Mouse (Mus musculus) stomach, embryonic 16.5 days (tissue): ENCODE measurements at regions not wholly inside any gene's neighbourhood (a gene's known extent, or its start where the extent isn't known, plus 50 kb on each side); places are given as distances from the start of the nearest gene placed in this dataset.

Source experiments
- ATAC-seq: fragments of 200-750 bp; cut with Nextera tagmentation; 2 replicates; pipeline ENCODE4 v1.8.0; 2017; ENCODE audit warnings: moderate number of reproducible peaks, moderate TSS enrichment; ENCODE audit not compliant: insufficient read depth, low FRiP score
- H3K27ac ChIP-seq: fragments of 300-500 bp; sonication (generic); 2 replicates; pipeline ENCODE4 v1.5.1; 2014; ENCODE audit warnings: low read length
- H3K27me3 ChIP-seq: fragments of 300-500 bp; sonication (generic); 2 replicates; pipeline ENCODE4 v1.6.1; 2014; ENCODE audit warnings: low read length, control low read depth, mixed read lengths; ENCODE audit not compliant: control insufficient read depth, insufficient read depth
- H3K36me3 ChIP-seq: fragments of 300-500 bp; sonication (generic); 2 replicates; pipeline ENCODE4 v1.6.1; 2014; ENCODE audit warnings: low read length; ENCODE audit not compliant: control insufficient read depth, insufficient read depth
- H3K4me1 ChIP-seq: fragments of 300-500 bp; sonication (generic); 2 replicates; pipeline ENCODE4 v1.6.1; 2014; ENCODE audit warnings: low read length, control low read depth, mixed read lengths; ENCODE audit not compliant: control insufficient read depth, insufficient read depth
- H3K4me2 ChIP-seq: fragments of 300-500 bp; sonication (generic); 2 replicates; pipeline ENCODE4 v1.6.1; 2014; ENCODE audit warnings: low read depth, low read length, mixed read lengths
- H3K4me3 ChIP-seq: fragments of 300-500 bp; sonication (generic); replicated peaks from 2 replicates; pipeline ENCODE4 v1.5.1; 2014; ENCODE audit warnings: mild to moderate bottlenecking, low read length
- H3K9ac ChIP-seq: fragments of 300-500 bp; sonication (generic); 2 replicates; pipeline ENCODE4 v1.6.1; 2014; ENCODE audit warnings: low read length
- H3K9me3 ChIP-seq: fragments of 300-500 bp; sonication (generic); replicated peaks from 2 replicates; pipeline ENCODE4 v1.6.1; 2016; ENCODE audit warnings: low read length, control low read depth; ENCODE audit not compliant: control insufficient read depth
- WGBS: fragments of 180-500 bp; shearing (Covaris S2); extraction: QIAGEN DNeasy Blood & Tissue Kit; methylation state at CpG from one replicate; pipeline ENCODE4 v1.1.7; 2014; 5-methylcytosine and 5-hydroxymethylcytosine counted together

GRCm38 (mm10) chr14:76631740-76632139 is 75.1 kb upstream of the Serp2 start:
- H3K4me2 ChIP-seq, result no peak overlapping the region
- H3K36me3 ChIP-seq, result no peaks in the 10 kb centered on the region
- H3K9ac ChIP-seq, result no peak overlapping the region
- no peaks in the 10 kb centered on the region for H3K9me3 ChIP-seq
- ATAC-seq, result no peak
- H3K4me3 ChIP-seq, result no peak overlapping the region
- 79% methylated on average over 6 of the region's 6 CpGs for WGBS
- H3K4me1 ChIP-seq, result peaks cover 14% of the 10 kb centered on the region
- H3K27ac ChIP-seq, result no peak overlapping the region
- H3K27me3 ChIP-seq, result no peaks in the 10 kb centered on the region

- Histone ChIP-seq H3K4me2 (no peak overlapping the region), H3K4me3 (no peak overlapping the region), H3K36me3 (no peaks in the 10 kb centered on the region), H3K9me3 (no peaks in the 10 kb centered on the region), H3K27me3 (no peaks in the 10 kb centered on the region), H3K27ac (peak overlapping the region; percentile 40; the same call in 1 of the 2 replicates), H3K9ac (no peak overlapping the region), H3K4me1 (peaks cover 14% of the 10 kb centered on the region)
- WGBS, result 73% methylated on average over 4 of the region's 4 CpGs
- no peak for ATAC-seq
Measured at GRCm38 (mm10) chr14:76631181-76631580, 74.5 kb upstream of the Serp2 start.

GRCm38 (mm10) chr14:76629913-76630478 is 73.3 kb upstream of the Serp2 start:
- H3K4me3 ChIP-seq, result no peak overlapping the region
- H3K27me3 ChIP-seq, result no peaks in the 10 kb centered on the region
- H3K27ac ChIP-seq, result no peak overlapping the region
- H3K4me1 ChIP-seq, result peaks cover 22% of the 10 kb centered on the region
- H3K9me3 ChIP-seq, result no peaks in the 10 kb centered on the region
- H3K36me3 ChIP-seq, result no peaks in the 10 kb centered on the region
- H3K4me2 ChIP-seq, result no peak overlapping the region
- H3K9ac ChIP-seq, result no peak overlapping the region
- WGBS, result 71% methylated on average over 11 of the region's 11 CpGs
- no peak; the same call in 1 of the 2 replicates for ATAC-seq

- Histone ChIP-seq H3K27ac (no peak overlapping the region), H3K4me3 (no peak overlapping the region), H3K36me3 (no peaks in the 10 kb centered on the region), H3K9me3 (no peaks in the 10 kb centered on the region), H3K4me2 (no peak overlapping the region), H3K4me1 (peaks cover 36% of the 10 kb centered on the region), H3K27me3 (no peaks in the 10 kb centered on the region), H3K9ac (no peak overlapping the region)
- 84% methylated on average over 10 of the region's 10 CpGs for WGBS
- no peak for ATAC-seq
Measured at GRCm38 (mm10) chr14:76628182-76628892, 71.6 kb upstream of the Serp2 start.

GRCm38 (mm10) chr14:76625589-76626368 is 69.1 kb upstream of the Serp2 start:
- H3K4me2 ChIP-seq, result no peak overlapping the region
- H3K9me3 ChIP-seq, result no peaks in the 10 kb centered on the region
- no peaks in the 10 kb centered on the region for H3K27me3 ChIP-seq
- H3K4me3 ChIP-seq, result no peak overlapping the region
- 54% methylated on average over 10 of the region's 10 CpGs for WGBS
- ATAC-seq, result no peak
- H3K36me3 ChIP-seq, result no peaks in the 10 kb centered on the region
- peaks cover 44% of the 10 kb centered on the region for H3K4me1 ChIP-seq
- H3K9ac ChIP-seq, result 0 out of 2 replicates have a peak overlapping the region, but pooled peaks have one; percentile 26
- H3K27ac ChIP-seq, result no peak overlapping the region; the same call in 1 of the 2 replicates

GRCm38 (mm10) chr14:76624626-76625378 is 68.1 kb upstream of the Serp2 start:
- Histone ChIP-seq H3K27me3 (no peaks in the 10 kb centered on the region; the same call in 1 of the 2 replicates), H3K27ac (no peak overlapping the region), H3K4me2 (no peak overlapping the region), H3K9ac (peak overlapping the region; percentile 26; the same call in 1 of the 2 replicates), H3K4me1 (peaks cover 38% of the 10 kb centered on the region), H3K9me3 (no peaks in the 10 kb centered on the region), H3K4me3 (no peak overlapping the region), H3K36me3 (no peaks in the 10 kb centered on the region)
- ATAC-seq, result no peak
- 49% methylated on average over 7 of the region's 7 CpGs for WGBS

- Histone ChIP-seq H3K4me1 (peaks cover 38% of the 10 kb centered on the region), H3K4me2 (peak overlapping the region; percentile 30), H3K4me3 (no peak overlapping the region), H3K9ac (peak overlapping the region; percentile 37), H3K27me3 (no peaks in the 10 kb centered on the region; the same call in 1 of the 2 replicates), H3K27ac (peak overlapping the region; percentile 84), H3K9me3 (no peaks in the 10 kb centered on the region), H3K36me3 (no peaks in the 10 kb centered on the region)
- ATAC-seq, result no peak
- 36% methylated on average over 10 of the region's 10 CpGs for WGBS
Measured at GRCm38 (mm10) chr14:76623371-76623988, 66.8 kb upstream of the Serp2 start.

GRCm38 (mm10) chr14:76622634-76623291 is 66.1 kb upstream of the Serp2 start:
- ATAC-seq, result peak; percentile 70
- peak overlapping the region; percentile 84 for H3K27ac ChIP-seq
- H3K9ac ChIP-seq, result peak overlapping the region; percentile 37
- no peak overlapping the region for H3K4me3 ChIP-seq
- no peaks in the 10 kb centered on the region for H3K9me3 ChIP-seq
- peaks cover 45% of the 10 kb centered on the region for H3K4me1 ChIP-seq
- no peaks in the 10 kb centered on the region for H3K36me3 ChIP-seq
- H3K4me2 ChIP-seq, result peak overlapping the region; percentile 30
- H3K27me3 ChIP-seq, result no peaks in the 10 kb centered on the region; the same call in 1 of the 2 replicates
- 7% methylated on average over 11 of the region's 11 CpGs for WGBS
